Mouse (Mus musculus): ENCODE measurements at regions not wholly inside any gene's neighbourhood (a gene's known extent, or its start where the extent isn't known, plus 50 kb on each side); places are given as distances from the start of the nearest gene placed in this dataset.

DNA sequence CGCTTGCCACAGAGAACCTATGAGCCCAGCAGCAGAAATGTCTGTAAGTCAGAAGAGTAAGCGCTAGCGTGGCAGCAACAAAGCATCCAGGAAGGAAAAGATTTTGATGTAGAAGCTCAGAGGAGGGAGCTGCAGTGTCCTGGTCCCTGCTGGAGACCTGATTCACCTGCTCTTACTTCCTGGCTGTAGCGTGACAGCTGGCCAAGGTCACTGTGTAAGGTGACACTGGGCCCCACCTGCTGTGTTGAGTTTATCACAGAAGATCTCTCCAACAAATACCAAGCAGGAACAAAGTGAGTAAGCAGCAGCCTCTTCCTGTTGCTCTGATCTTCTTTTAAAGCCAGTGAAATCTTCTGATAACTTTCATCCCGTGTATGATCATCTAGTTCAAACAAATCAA is 86.4 kb downstream of the Zfp169 start:
- Histone ChIP-seq H3K9ac (ENCODE audit: insufficient read depth, low read depth) (no peak overlapping the region), H3K4me2 (ENCODE audit: insufficient read depth, low read depth, poor library complexity, severe bottlenecking) (no peak overlapping the region), H3K9me3 (replicated peaks; ENCODE audit: low read length) (no peaks in the 10 kb centered on the region), H3K4me3 (replicated peaks in 1 of 3; ENCODE audit: low read depth in 2 of 3, low read length in 2 of 3, poor library complexity in 1 of 3) (no peak overlapping the region), H3K4me1 (ENCODE audit: control insufficient read depth in 1 of 2, insufficient read depth in 2 of 2) (no peaks in the 10 kb centered on the region), H3K27me3 (replicated peaks) (peaks cover 2% of the 10 kb centered on the region), H3K36me3 (replicated peaks in 1 of 2; ENCODE audit: control insufficient read depth in 1 of 2, insufficient read depth in 1 of 2, low read length in 1 of 2) (no peaks in the 10 kb centered on the region), H3K27ac (ENCODE audit: insufficient read depth, low read depth) (no peak overlapping the region), H3K79me2 (replicated peaks; ENCODE audit: control insufficient read depth, extremely low read depth, insufficient read depth, poor library complexity, severe bottlenecking) (no peaks in the 10 kb centered on the region)
- in situ Hi-C loops (cut with MboI; ENCODE audit: low pct_ligation_motif_present, low pct_unique_long_range_greater_than_20kb, low sequenced_read_pairs): no loop called here
- DNase-seq (ENCODE audit: extremely low read depth): no peak
- TF ChIP-seq EP300 (IDR thresholded peaks at IDR 0.05; ENCODE audit: low read length) (no peak), CTCF (conservative IDR thresholded peaks at IDR 0.05 in 1 of 2, IDR thresholded peaks at IDR 0.05 in 1 of 2; ENCODE audit: low read depth in 2 of 2, low read length in 2 of 2) (no peak), JUN (IDR thresholded peaks at IDR 0.05; ENCODE audit: insufficient read depth, low read depth, low read length) (no peak), NRF1 (IDR thresholded peaks at IDR 0.05; ENCODE audit: low read depth, low read length) (no peak), MYC (IDR thresholded peaks at IDR 0.05; ENCODE audit: low read depth, low read length) (no peak)
- dilution Hi-C loops (cut with MboI; ENCODE audit: extremely low pct_ligation_motif_present, extremely low pct_unique_long_range_greater_than_20kb, low sequenced_read_pairs): no loop called here

- in situ Hi-C loops (cut with MboI; ENCODE audit: low pct_ligation_motif_present, low pct_unique_long_range_greater_than_20kb, low sequenced_read_pairs) (no loop called here), dilution Hi-C loops (cut with MboI; ENCODE audit: extremely low pct_ligation_motif_present, extremely low pct_unique_long_range_greater_than_20kb, low sequenced_read_pairs) (no loop called here)
- Histone ChIP-seq H3K27ac (ENCODE audit: insufficient read depth, low read depth) (no peak overlapping the region), H3K27me3 (replicated peaks) (no peaks in the 10 kb centered on the region), H3K79me2 (replicated peaks; ENCODE audit: control insufficient read depth, extremely low read depth, insufficient read depth, poor library complexity, severe bottlenecking) (no peaks in the 10 kb centered on the region), H3K9ac (ENCODE audit: insufficient read depth, low read depth) (no peak overlapping the region), H3K4me3 (replicated peaks in 1 of 3; ENCODE audit: low read depth in 2 of 3, low read length in 2 of 3, poor library complexity in 1 of 3) (no peak overlapping the region), H3K4me1 (ENCODE audit: control insufficient read depth in 1 of 2, insufficient read depth in 2 of 2) (no peaks in the 10 kb centered on the region; a peak in 1 of 4 replicates), H3K36me3 (replicated peaks in 1 of 2; ENCODE audit: control insufficient read depth in 1 of 2, insufficient read depth in 1 of 2, low read length in 1 of 2) (no peaks in the 10 kb centered on the region), H3K4me2 (ENCODE audit: insufficient read depth, low read depth, poor library complexity, severe bottlenecking) (no peak overlapping the region), H3K9me3 (replicated peaks; ENCODE audit: low read length) (no peaks in the 10 kb centered on the region)
- TF ChIP-seq POLR2AphosphoS2 (IDR thresholded peaks at IDR 0.05; ENCODE audit: low read depth, low read length) (no peak), SIN3A (IDR thresholded peaks at IDR 0.05; ENCODE audit: low read length) (no peak), E2F4 (IDR thresholded peaks at IDR 0.05; ENCODE audit: insufficient replicate concordance, low read depth, low read length) (no peak), KAT2A (IDR thresholded peaks at IDR 0.05; ENCODE audit: insufficient replicate concordance, low read length) (no peak), USF1 (IDR thresholded peaks at IDR 0.05; ENCODE audit: low read depth, low read length) (no peak), MAX (IDR thresholded peaks at IDR 0.05; ENCODE audit: low read length) (no peak), UBTF (IDR thresholded peaks at IDR 0.05; ENCODE audit: low read depth, low read length) (no peak), JUND (conservative IDR thresholded peaks at IDR 0.05; ENCODE audit: low read depth, low read length) (no peak), ETS1 (conservative IDR thresholded peaks at IDR 0.05; ENCODE audit: low read depth, low read length) (no peak), MEF2A (IDR thresholded peaks at IDR 0.05; ENCODE audit: borderline replicate concordance, low read depth, low read length) (no peak), USF2 (conservative IDR thresholded peaks at IDR 0.05; ENCODE audit: low read depth, low read length) (no peak), RAD21 (IDR thresholded peaks at IDR 0.05; ENCODE audit: low read depth, low read length) (no peak), BHLHE40 (IDR thresholded peaks at IDR 0.05; ENCODE audit: low read depth, low read length) (no peak)
- no peak for DNase-seq (ENCODE audit: extremely low read depth)
These were observed 76.4 kb downstream of the Zfp169 start for GRCm38 (mm10) chr13:48436659-48437345.
